Mouse (Mus musculus) MEL-GATA-1-ER (cell line): ENCODE measurements at regions not wholly inside any gene's neighbourhood (a gene's known extent, or its start where the extent isn't known, plus 50 kb on each side); places are given as distances from the start of the nearest gene placed in this dataset.

Experiments used
- DNase-seq: peaks from one replicate; pipeline ENCODE4 v3.0.0-alpha.2; 2012; ENCODE audit warnings: low read depth; ENCODE audit errors: extremely low read depth

- no peak for DNase-seq
These were observed 280.7 kb downstream of the Gm49356 start for GRCm38 (mm10) chr15:59169831-59170230.

DNA sequence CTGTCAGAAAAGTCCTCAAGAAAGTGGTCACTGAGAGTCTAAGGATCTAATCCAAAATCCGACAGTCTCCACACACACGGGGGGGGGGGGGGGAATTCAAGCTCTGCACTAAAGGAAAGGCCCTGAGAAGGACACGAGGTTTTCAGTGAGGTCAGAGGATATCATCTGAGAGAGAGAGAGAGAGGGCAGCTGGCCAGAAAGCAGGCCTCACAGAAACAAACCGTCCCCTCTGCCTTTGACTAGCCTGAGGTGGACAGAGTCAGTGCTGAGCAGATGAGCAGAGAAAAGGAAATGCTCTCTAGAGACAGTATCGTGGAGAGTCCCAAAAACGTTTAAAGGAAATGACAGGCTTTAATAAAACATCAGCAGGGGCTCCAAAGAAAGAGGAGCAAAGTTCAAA is 282.0 kb downstream of the Gm49356 start:
- DNase-seq: no peak

DNA sequence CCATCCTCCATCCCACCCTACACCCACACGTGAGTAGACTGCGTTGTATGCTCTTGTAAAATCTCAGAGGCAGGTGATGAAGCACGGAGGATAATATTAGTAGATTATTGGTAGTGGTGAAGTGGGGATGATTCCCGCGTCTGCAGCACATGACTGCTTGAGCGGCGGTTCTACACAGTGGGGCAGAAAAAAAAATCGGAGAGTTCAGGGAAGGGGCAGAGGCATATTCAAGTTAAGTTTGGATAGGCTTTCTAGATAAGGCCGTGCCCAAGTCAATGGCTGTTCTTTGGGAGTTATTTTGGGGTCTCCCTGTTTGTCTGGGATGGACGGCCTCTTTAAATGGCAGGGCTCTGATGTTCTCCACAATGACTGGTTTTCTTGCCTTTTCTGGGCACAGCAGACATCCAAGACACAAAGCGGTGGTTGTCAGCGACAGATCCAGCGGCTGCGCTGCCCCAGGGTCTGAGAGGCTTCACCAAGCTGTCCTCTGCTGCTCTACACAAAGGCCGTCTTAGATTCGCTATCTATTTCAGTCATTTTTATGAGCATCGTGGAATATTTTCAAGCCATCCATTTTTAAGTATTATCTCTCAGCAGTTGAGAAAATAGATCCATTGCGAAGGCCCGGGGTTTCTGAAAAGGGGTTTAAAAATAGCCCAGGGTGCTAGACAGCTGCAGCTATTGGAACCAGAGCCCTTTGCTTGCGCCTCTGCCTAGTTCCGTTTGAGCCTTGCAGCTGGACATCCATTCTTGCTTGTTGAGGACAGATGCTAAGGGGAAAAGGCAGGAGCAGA is 284.6 kb downstream of the Gm49356 start:
- no peak for DNase-seq

DNA sequence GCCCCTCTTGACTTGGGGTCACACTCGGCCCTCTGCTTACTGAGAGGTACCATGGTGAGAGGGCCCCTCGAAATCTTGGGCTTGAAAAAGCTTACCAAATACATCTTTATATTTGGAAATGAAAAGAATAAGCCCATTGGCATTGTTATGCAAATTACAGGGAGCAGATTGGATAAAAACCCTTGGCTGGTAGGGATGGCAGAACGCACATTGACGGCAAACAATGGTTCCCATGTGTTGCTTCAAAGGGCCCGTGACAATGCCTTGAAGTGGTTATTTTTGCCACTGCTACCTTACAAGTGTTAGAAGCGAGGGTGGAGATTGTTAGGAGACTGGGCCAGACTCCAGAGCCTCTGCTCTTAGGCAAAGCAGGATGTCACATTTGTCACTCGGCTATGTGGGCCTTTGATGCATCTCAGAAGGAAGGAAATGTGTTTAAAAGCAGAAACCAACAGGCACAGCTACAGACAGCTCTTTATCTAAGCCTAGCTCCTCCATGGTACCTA is 285.2 kb downstream of the Gm49356 start:
- no peak for DNase-seq

- no peak for DNase-seq
These were observed 285.9 kb downstream of the Gm49356 start for GRCm38 (mm10) chr15:59174893-59175531.

GRCm38 (mm10) chr15:59180076-59180475 is 291.0 kb downstream of the Gm49356 start:
- no peak for DNase-seq

- no peak for DNase-seq
These were observed 295.4 kb downstream of the Gm49356 start for GRCm38 (mm10) chr15:59184461-59184860.

- no peak for DNase-seq
These were observed 298.5 kb downstream of the Gm49356 start for GRCm38 (mm10) chr15:59187566-59187965.

GRCm38 (mm10) chr15:59188371-59188770 is 299.3 kb downstream of the Gm49356 start:
- no peak for DNase-seq

DNA sequence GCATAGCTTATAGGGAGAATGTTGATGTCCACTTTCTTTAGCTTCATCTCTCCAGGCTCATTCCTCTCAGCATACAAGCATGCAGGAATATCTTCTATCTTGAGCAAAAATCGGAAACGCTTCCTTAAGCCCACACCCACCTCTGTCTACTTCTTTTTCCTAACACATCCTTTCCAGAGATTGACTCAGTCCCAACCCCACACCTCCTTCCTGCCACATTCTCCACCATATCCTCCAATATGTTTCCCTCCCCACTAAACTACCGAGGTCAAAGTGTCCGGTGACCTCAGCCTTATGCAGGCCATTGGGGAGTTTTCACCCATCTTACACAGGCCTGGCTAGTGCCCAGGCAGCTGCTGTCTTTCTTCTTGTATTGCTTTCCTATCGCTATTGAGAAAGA is 301.4 kb downstream of the Gm49356 start:
- DNase-seq: no peak

DNA sequence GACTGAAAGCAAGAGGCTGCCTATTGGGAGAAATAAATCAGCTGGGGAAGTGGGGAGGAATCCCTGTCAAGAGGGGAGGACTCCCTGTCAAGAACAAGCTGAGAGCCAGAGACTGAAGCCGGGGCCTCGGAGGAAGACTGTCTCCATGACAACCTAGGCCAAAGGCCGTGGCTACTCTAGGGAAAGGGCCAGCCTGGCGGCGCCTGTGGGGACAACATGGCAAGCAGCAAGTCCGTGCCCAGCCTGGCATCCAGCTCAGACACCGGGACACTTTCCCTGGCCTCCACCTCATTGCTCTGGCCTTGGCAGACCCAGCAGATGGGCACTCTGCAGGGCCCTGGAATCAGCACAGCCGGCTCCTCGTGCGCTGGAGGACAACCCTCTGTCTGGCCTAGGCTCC is 305.3 kb downstream of the Gm49356 start:
- no peak for DNase-seq

DNA sequence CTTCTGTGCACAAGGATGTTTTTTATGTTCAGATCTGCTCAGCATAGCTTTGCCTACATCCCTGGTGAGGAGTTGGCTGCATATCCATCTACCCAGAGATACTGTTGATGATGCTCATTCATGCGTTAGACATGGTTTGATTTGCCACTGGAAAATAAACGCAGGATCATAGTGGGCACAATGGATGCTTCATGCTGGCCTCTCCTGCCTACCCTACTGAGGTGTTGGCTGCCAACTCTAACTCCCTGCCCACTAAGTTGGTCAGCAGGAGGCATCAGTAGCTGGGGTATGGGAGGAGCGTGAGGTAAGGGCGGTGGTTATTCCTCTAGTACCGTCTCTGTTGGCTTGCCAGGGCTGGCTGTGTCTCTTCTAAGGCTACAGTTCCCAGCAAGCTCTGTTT is 307.3 kb downstream of the Gm49356 start:
- no peak for DNase-seq

- DNase-seq: no peak
These were observed 308.6 kb downstream of the Gm49356 start for GRCm38 (mm10) chr15:59197455-59198391.

DNA sequence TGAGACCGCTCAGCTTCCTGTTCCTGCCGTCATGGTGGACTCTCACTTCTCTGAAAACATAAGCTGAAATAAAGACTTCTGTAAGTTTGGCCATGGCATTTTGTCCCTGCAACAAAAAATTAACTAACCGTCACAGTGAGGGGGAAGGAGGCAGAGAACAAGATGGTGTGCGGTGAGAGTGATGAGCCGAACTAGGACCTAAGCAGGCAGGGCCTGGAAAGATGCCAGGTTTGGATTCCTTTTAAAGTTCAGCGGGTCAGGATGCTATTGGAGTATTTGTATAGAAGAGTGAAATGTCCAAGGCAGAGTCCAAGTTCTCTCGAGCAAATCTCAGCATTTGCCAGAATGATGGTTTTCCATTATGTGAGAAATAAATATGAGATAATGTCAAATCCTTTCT is 312.3 kb downstream of the Gm49356 start:
- DNase-seq: no peak

DNA sequence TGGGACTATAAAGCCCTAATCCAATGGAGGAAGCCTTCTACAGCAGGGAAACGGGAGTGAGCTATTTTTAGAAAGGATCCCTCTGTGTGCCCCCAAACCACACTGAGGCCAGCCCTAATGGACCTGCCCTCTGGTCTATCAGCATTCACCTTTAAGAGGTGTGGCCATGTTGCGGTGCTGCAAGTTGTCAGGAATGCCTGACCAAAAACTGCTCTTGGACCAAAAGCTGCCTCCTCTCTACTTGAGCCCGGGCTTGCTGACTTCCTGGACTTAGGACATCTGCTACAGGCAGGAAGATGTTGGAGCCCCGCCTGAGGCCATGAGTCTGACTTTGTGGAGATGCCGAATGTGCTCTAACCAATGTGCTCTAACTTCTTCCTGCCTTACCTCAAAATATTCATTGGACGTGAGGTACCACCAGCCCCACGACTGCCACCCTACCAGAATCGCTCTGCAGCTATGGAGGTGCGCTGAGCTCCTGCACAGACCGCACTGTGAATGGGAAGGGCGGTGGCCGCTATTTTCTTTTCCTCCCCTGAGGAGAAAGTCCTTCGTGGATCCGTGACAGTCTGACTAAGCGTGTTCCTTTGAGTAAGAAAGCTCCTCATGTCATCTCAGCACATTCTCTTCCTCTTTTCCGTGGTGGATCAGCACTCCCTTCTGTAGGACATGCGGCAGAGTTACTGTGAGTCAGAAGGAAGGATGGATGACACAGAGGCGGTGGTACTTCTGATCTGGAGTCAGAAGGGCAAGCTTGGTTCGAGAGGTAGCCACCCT is 313.0 kb downstream of the Gm49356 start:
- peak; percentile 8 for DNase-seq

DNA sequence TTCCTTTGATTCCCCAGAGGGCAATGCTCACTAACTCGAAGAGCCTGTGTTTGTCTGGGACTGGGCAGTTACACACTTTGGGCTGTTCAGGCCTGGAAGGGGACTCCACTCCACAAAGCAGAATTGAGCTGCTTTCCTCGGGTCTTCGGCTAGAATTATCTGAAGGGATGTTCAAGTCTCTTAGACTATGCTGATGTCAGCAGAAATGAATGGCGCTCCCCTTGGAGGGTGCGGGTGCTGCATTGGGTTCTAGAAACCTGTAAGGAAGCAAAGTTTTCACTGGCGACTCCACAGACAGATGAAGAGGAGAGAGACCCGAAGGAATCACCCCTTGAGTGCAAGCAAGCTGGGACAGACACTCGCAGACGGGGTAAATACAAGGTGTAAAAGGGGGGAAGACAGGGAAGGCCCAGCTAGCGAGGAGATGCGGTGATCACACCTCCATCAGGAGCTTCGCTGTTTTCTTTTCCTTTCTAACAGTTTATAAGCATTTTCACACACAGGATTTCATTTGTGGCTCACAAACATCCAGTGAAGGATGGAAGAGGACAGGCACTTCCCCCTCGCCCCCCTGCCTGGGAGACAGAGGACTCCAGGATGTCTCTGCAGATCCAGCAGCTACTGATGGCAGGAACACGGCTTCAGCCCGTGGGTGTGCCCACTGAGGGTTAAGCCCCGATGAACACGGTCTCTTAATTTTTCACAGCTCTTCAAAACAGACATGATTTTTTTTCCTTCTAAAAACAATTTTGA is 314.2 kb downstream of the Gm49356 start:
- no peak for DNase-seq

GRCm38 (mm10) chr15:59203850-59204625 is 314.9 kb downstream of the Gm49356 start:
- no peak for DNase-seq

- no peak for DNase-seq
These were observed 316.0 kb downstream of the Gm49356 start for GRCm38 (mm10) chr15:59205091-59205490.

DNA sequence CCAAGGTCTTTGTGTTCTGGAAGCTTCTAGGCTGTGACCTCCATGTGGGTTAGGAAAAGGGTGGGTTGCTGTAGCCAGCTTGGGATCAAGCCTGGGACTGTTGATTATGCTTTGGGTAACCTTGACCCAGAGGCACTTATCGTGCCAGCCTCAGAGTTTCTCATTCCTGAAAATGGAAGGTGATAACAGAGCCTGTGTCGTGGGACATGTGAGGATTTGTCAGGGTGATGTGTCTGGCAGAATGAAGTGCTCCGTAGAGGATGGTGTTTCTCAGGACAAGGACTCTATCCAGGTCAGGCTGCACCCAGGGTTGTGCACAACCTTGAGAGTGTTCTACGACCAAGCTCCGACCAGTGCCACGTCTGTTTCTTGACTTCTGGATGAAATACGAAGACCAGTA is 316.4 kb downstream of the Gm49356 start:
- no peak for DNase-seq
